Mouse (Mus musculus) erythroblast, adult 5-6 weeks (primary cell): ENCODE results near the gene Mapk12. TPM values are rescaled to one million over a fixed set of nuclear protein-coding genes. Genes with fewer than 3 reads are reported as not detected.

Experiments used
- ATAC-seq: replicated peaks from 2 replicates; pipeline ENCODE4 v1.8.0; 2016; ENCODE audit warnings: moderate number of reproducible peaks, mild to moderate bottlenecking, moderate TSS enrichment, inconsistent platforms; ENCODE audit not compliant: poor library complexity, low FRiP score, severe bottlenecking
- total RNA-seq, 2 experiments: library from RNA; stranded (forward) in 1 of 2; stranded (reverse) in 1 of 2; fragments of 150-400 nt in 1 of 2; fragments of 200-764, 138-1000 nt in 1 of 2; gene quantifications; 2 replicates each; pipeline versions ENCODE4 v1.2.3 to v1.2.4; 2015 to 2017; ENCODE audit warnings: low replicate concordance in 2 of 2

Mapk12 gene
- not detected in 2 replicates for total RNA-seq (2015; ENCODE audit: low replicate concordance)
- total RNA-seq (2017; ENCODE audit: low replicate concordance): not detected in 2 replicates

GRCm38 (mm10) chr15:89140659-89141252 is at the start of gene Mapk12:
Mapk12 (minus strand) TSS chr15:89140703.
- no peak for ATAC-seq

DNA sequence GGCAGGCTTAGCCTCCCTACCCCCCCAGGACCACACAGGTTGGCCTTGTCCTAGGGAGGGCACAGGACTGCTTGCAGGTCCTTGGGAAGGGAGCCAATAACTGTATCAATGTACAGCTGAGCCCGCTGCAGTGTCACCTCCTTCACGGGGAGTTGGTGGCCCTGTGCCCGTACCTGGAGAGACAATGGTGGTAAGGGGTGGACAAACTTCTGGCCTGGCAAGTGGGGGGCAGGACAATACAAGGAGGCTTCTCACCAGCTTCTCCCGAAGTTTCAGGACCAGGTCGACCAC is 44.4 kb upstream of the Mapk12 start:
- no peak for ATAC-seq

GRCm38 (mm10) chr15:89184141-89184936 is 43.8 kb upstream of the Mapk12 start:
- no peak for ATAC-seq

DNA sequence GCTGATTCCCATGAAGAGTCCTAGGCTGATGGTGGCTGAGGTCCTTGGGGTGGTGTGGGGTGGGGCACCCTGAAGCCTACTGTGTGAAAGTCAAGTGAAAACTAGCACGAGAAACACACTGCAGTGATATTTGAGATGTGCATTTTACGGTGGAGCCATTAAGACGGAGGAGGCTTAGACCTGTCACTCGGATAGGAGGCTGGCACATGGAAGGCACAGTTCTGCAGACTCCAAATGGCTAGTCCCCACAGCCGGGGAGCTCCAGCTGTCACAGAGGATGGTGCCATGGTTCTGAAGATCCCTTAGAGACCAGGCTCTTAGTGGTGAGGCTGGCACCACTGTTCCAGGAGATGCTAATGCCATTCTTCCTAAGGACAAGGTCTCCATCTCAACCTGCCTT is 42.3 kb upstream of the Mapk12 start:
- ATAC-seq: no peak

DNA sequence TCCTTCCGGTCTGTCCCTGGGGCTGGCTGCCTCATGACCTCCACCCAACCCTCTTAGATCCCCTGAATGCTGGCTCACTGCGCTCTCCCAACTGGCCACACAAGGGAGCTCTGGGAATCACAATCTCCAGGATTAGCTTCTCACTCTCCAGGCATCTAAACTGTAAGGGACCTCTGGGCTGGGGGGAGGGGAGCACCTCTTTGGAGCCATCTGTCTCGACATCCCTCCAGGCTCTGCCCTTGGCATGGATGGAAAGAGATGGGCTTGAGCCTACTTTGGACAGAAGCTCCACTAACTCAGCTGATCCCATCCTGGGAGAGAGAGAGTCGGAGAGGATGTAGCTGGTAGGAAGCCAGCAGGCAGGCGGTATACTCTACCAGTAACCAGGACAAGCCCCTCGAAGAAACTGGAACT is 41.8 kb upstream of the Mapk12 start:
- ATAC-seq: no peak

DNA sequence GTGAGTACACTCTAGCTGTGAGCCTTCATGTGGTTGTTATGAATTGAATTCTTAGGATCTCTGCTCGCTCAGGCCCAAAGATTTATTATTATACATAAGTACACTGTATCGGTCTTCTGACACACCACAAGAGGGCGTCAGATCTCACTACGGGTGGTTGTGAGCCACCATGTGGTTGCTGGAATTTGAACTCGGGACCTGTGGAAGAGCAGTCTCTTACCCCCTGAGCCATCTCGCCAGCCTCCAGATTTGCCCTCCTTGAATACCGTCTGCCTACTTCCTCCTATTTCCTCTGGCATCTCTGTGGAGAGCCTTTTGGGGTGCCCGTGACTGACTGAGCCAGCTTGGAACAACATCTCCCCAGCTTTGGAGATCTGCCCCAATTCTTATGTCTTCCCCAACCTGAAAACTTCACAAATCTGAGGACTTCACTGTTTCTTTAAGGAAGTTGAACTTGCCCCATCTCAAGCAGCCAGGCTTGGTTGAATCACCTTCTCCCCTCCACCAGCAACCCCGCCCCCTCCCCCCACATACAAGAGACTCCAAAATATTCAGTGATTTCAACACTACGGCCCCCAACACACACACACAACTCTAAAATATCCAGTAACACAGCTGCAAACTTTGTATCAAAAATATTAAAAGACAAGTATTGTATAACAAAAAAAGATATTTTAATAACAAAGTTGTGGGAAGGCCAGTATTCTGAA is 41.2 kb upstream of the Mapk12 start:
- ATAC-seq: no peak

DNA sequence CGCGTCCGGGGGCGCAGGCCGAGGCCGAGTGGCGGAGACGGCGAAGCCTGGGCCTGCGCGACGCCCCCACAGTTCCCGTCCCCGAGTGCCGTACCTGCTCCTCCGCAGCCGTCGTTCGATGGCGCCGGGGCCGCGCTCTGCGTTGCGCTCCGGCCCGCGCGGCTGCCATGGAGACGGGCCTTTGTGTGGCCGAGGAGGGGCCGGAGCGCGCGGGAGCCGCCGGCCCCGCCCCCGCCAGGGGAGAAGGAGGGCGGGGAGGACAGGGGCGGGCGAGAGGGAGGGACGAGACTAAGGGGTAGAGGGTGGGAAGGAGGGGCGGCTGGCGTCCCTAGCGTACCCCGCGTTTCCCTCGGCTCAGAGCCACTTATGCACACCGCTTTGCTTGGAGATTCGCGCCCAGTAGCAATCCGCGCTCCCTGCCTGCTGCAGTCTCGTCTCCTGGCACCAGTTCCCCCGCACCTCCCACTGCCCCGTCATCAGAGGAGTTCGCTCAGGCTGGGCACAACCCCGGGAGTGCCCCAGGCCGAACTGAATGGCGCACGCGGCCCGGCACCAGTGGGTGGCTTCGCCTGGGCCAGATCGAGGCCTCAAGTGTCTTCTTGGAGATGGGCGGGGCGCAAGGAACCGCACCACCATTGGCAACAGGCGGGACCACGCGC is 40.2 kb upstream of the Mapk12 start, which contains the start of gene Plxnb2:
Gene Plxnb2, minus strand, starts transcription at position 218 of the 659 bp plus-strand sequence.
- no peak for ATAC-seq

DNA sequence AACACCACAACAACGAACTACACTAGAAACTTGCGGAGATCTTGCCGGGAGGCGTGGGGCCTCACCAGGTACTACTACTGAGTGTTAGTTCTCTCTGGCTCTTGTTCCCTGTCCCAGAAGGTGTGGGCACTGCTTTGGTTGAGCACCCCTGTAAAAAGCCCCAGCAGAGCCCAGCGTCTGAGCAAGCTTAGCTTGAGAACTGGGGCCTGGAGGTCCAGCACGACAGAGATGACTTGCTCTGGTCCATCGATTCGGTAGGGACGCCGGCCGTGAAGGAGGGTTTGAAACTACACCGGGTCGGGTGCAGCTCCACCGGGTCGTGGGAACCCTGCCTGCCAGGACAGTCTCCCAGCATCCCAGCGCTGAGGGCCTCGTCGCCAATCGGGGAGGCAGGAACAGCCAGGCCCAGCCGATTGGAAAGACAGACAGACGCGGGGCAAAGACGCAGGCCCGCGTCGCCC is 39.6 kb upstream of the Mapk12 start:
- ATAC-seq: no peak

- no peak for ATAC-seq
Measured at GRCm38 (mm10) chr15:89179630-89179964, 39.1 kb upstream of the Mapk12 start.

GRCm38 (mm10) chr15:89178954-89179629 is 38.6 kb upstream of the Mapk12 start:
- no peak for ATAC-seq

GRCm38 (mm10) chr15:89178260-89178860 is 37.9 kb upstream of the Mapk12 start:
- ATAC-seq: no peak

GRCm38 (mm10) chr15:89177576-89178259 is 37.2 kb upstream of the Mapk12 start:
- no peak for ATAC-seq

DNA sequence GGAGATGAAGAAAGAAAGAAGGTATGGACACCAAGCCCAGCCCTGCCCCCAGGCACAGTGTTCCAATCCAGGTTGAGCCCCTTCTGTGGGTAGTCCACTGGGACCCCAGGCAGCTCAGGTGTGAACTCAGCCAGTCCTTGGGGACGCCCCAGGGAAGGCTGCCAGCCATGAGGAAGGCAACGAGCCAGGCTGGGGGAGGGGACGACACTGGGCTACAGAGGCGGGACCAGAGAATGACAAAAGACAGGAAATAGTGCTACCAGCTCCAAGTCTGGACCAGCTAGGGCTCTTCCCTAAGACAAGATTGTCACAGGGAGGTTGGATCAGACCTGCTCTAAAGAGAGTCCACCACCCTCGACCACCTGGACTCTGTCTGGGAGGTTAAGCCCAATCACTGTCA is 36.6 kb upstream of the Mapk12 start:
- no peak for ATAC-seq

DNA sequence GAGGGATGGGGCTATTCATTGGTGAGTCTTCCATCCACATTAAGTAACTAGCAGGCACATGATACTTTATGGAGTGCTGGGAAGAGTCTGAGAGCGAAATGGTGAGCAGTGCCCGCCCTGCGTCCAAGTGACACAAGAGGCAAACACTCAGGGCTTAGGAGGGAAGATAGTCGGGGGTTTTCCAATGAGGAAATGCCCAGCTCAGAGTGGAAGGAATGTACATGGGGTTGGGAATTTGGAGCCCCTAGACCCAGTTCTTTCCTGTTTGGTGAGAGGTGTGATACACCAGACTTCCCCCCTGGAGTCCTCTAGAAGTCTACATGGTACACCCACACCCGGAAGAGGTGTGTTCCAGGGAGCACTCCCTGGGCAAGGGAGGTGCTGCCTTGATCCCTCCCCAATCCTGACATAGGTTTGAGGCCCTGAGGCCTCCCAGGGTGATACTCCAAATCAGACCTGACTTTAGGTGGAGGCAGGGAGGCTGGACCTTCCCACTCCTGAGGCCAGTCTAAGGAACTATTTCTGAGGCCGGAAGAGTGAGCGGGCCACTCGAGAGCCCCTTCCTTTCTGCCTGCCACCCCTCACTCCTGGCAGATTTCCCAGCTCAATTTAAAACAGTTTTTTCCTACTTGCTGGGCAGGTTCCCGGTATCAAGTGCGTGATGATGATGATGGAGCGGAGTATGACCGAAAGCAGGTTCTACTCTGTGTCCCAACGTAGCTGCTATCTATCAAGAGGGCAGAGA is 35.1 kb upstream of the Mapk12 start:
- ATAC-seq: no peak

DNA sequence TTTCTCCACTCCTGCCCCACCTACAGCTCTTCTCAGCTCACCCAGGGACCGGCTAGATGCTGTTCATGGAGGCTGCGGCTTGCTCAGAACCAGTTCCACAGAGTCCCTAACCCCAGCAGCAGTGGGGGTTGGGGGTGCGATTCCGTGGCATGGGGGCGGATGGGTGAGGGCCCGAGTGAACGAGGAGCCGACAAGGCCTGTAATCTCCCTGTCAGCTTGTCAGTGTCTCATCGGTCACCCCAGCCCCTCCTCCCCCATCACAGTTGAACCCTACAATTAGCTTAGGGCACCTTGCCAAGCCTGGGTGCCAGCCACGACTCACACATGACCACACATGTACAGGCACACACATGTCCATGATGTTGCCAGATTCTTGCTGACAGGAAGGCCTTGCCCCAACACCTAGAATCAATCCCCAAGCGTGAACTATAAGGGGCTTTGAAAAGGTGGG is 34.4 kb upstream of the Mapk12 start:
- ATAC-seq: no peak

DNA sequence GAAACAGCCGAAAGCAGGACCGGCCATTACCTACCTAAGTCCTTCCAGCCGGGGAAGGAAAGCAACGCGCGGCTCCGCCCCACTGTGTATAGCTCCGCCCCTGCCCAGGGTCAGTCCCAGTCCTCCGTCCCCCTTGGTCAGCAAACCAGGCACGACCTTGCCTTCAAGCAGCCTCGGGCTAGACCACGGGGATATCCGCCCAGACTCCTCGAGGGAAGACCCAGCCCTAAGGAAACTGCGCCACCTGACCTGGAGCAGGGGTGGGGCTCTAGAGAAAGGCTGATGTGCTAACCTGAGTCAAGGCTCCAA is 33.4 kb upstream of the Mapk12 start:
- ATAC-seq: no peak

DNA sequence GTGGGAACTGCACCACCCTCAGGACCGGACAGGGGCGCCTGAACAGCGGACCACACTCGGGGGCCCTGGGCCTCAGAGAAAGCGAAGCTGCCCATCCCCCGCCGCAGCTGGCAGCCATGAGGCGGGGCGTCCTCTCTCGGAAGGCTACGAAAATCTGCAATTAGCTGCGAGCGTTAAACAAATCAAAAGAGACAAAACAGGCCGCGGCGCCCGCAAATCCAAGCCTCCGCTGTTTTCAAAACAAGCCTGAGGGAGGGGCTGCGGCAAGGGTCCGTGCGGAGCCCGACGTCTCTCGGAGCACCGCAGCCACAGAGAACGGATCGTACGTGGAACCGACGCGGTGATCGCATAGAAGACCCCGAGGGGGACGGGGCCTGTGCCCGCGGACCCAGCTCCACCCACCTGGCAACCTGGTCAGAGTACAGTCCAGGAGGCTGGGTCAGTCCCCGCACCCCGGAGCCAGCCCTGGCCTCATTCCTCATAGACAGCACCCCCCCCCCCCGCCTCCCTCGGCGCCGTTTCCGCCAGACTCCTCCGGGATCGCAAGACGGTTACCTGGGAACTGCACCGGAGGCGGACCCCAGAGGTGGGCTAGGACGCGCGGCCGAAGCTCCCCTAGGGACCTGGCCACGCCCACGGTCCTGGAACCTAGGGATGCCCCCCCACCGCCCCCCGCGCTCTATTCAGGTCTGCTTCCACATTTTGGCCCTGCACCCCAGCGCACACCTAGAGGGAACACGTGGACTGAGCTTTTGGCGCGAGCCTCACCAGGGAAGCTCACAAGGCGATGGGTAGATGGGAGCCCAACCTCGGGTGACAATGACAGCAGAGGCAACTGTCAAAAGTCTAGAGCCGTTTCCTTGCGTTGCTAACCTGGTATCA is 32.8 kb upstream of the Mapk12 start:
- no peak for ATAC-seq
